Mouse (Mus musculus): ENCODE results near the gene Wbp4.
A peak's percentile ranks its signal among the peaks of the same experiment; 100 is the strongest.
"Not testable (repeated sequence)": the region's sequence is repeated elsewhere in the genome, so short reads cannot be mapped to it uniquely, and the experiment has no call there.

Wbp4 gene

GRCm38 (mm10) chr14:79481339-79482151 is at the start of gene Wbp4:
TSS of gene Wbp4 (minus strand) at chr14:79481520.
- peak; percentile 90 to 91 for DNase-seq

- no peak for DNase-seq
Observed at GRCm38 (mm10) chr14:79530761-79531160, 49.4 kb upstream of the Wbp4 start.

DNA sequence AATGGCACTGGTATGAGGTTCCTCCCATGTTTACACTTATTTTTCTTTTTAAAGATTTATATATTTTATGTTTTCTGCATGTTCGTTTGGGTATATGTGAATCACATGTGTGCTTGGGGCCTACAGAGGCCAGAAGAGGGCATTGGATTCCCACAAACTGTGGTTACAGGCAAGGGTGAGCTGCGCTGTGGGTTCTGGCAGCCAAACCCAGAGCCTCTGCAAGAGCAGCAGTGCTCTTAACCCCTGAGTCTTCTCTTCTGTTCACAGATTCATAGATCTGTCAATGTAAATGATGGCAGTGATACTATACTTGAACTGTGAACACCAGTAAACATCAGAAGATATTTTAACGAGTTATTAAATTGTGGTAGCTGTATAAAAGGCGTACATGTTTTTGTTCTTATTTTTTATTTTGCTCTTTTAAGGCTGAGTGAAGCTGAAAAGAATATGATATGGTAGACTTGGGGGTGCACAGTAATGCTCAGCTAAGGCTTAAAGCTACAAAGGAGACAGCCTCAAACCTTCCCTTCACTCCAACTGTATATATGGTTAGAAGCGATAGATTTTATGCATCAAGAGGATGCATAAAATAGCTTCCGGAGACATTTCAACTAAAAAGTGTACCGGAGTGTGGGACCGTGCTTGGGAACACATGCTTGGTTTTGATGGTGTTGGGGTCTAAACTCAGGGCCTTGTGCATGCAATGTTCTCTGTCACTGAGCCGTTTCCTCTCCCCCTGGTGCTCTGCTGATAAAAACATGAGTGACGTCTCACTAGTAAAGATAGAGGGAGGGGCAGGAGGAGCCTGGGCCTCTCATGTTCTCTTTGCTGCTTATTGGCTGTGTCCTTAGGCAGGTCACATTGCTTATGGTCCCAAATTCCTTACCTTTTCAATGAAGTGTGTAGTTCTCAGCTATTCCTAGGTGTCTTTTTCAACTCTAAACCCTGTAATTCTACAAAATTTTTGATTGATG is 48.5 kb upstream of the Wbp4 start:
- DNase-seq: no peak

DNA sequence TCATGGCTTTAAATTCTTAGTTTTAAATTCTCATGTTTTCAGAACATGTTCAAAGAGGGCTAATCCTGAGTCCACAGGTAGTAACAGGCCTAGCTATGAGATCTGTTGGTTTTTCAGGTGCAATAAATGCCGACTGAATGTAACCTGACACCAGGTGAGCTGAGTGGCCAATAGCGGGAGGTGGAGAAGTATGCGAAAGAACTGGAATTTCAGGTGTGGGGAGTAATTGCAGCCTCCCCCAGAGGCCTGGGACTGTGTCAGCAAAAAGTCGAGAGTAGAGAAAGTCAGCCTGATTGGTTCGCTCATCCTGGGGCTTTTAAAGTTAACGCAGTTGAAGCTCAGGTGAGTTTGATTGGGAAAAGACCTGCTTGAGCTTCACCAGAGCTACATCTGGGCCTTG is 46.4 kb upstream of the Wbp4 start:
- DNase-seq: peak; percentile 82 to 88

DNA sequence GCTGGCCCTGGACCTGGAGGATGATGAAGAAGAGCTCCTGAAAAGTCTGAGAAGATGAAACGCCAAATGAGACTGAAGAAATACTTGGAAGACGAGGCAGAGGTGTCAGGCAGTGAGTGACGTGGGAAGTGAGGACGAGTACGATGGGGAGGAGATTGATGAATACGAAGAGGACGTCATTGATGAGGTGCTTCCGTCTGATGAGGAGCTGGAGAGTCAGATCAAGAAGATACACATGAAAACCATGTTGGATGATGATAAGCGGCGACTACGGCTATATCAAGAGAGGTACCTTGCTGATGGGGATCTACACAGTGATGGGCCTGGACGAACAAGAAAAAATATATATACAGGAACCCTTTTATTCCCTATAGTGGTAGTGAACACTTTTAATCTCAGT is 44.8 kb upstream of the Wbp4 start:
- DNase-seq: not testable (repeated sequence)

DNA sequence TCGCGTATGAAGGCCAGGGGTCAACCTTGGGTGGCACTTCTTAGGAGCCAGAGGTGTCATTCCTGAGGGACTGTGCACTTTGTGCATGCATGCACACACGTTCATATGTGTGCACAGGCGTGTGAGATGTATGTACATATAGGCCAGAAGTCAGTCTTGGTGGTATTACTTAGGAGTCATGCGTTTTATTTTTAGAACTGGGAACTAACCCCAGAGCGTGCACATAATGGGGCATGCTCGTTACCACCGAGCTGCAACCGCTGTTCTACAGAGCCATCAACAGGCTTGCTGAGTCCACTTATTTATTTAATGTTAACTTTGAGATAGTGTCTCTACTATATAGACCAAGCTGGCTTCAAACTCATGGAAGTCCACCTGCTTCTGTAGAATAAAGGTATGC is 41.1 kb upstream of the Wbp4 start:
- no peak for DNase-seq

- DNase-seq: no peak
Observed at GRCm38 (mm10) chr14:79521471-79522117, 40.3 kb upstream of the Wbp4 start.

DNA sequence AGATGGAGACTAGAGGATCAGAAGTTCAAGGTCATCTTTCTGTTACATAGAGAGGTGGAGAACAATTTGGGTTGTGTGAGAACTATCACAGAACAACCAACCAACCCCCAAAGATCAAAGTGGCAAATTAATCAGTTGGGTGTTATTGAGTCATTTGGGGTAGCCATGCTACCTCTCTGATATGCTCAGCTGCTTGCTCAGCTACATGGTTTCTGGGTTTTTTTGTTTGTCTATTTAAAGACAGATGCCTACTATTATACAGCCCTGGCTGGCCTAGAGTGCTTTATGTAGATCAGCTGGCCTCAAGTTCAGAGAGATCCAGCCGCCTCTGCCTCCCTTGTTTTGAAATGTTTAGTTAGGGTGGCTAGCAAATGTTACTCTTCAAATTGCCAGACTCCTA is 39.7 kb upstream of the Wbp4 start:
- no peak for DNase-seq

DNA sequence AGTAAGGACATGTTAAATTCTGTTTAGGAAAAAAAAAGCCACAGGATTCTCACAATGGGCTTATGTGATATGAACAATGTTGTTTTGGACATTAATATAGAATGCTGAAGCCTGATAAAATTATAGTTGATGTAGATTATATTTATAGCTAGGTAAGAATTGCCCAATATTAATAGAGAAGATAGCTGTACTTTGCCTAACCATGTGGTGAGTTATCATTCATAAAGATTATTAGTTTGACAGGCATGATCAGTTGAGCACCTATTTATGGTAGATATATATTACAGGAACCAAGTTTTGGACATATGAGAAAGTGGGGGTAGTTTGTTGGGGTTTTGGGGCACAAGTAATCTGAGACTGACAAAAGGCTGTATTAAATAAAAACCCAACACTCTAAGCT is 39.3 kb upstream of the Wbp4 start:
- no peak for DNase-seq

DNA sequence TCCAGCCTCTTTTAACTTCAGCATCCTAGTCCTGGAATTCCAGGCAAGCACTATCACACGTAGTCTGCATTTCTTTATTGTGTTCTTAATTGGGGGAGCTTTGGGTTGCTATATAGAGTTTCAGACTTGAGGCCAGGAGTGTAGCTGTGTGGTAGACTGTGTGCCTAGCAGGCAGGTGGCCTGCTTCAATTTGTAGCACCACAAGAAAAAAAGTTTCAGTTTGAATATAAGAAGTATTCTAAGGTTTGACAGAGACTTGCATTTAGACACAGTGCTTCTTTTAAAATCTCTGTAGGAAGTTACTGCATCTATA is 38.3 kb upstream of the Wbp4 start:
- no peak for DNase-seq

DNA sequence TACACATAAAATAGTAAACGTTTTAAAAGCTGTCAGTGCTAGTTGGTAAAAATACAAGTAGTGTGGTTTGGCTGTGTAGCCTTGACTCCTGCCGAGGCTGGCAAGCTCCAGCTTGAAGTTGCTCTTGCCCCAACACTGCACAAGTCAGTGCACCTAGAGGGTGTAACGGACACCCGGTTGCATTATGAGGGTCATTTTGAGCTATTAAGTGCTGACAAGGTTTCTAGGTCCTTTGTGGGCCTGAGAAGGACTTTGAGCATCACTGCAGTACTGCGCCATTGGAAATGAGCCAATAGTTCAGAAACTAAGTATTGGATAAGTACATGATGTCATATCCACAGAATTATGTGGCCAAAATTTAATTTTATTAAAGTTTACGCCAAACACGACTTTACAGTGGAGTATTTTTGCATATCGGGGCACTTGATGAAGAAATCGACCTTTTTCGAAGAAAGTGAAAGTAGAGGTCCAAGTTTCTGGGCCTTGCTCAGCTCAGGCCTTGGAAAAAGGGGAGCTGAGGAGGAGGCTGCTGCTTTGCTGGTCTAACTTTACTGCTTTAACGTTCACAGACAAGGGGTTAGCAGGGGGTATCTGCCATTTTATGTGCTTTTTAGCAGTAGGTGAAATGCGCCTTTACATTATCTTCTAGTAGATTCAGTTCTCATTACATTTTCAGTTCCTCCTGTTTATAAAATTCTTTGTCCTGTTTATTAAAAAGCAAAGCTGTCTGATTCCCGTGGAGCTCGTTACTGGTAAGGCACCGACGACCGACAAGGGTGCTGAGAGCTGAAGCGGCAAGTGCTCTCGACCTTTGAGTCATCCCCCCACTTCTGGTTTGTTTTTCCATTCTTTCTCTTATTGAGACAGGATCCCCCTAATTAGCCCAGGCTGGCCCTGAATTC is 37.7 kb upstream of the Wbp4 start:
- DNase-seq: no peak

GRCm38 (mm10) chr14:79518123-79518522 is 36.8 kb upstream of the Wbp4 start:
- no peak for DNase-seq

- DNase-seq: no peak
Observed at GRCm38 (mm10) chr14:79517185-79517740, 35.9 kb upstream of the Wbp4 start.

DNA sequence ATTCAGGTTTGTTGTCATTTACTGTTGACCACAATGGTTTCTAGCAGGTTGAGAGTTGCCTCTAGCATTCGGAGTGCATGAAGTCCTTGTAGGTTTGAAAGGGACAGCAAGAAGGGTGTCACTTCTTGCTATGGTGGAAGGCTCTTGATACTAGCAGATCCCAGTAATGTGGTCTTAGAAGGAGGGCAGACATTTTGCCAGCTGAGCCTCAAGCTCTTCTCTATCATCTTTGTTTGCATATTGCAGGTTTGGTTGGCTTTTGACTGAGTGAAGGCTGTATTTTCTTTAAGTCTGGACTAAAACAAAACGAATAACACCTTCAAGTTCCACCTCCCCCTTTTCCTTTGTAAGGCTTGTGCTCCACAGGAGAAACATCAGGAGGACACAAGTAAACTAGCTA is 35.4 kb upstream of the Wbp4 start:
- no peak for DNase-seq

- DNase-seq: no peak
Observed at GRCm38 (mm10) chr14:79516243-79516610, 34.9 kb upstream of the Wbp4 start.

DNA sequence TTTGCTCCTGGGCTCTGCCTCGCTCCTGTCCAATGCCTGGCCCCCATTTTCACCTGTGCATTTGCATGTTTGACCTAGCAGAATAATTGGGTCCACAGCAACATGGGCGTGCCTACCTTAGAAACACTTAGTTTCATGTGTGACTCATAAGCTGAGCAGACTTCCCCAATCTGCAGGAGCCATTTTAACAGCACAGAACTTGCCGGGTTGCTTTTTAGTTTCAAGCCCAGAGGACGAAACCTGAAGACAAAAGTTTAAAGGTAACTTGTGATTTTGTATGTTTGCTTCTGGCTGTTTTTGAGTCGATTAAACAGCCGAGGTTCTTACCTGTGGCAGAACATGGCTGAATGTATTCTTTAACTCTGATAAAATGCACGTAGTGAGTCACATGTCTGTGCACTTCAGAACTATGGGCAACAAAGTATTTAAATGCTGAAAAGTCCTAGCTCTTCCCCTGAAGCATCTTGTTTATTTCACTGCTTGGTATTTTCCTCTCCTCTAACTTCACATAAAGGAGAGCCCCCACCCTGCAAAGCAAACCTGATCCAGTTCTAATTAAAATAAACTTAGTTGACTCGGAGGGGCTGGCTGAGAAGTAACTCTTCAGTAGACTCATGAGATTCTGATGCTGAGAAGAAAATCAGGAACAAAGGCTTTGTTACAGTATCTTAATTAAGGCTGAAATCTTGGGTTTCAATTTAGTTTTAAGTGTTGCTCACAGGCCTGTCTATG is 34.4 kb upstream of the Wbp4 start:
- DNase-seq: peak; percentile 67 to 77

- DNase-seq: no peak
Observed at GRCm38 (mm10) chr14:79515100-79515499, 33.8 kb upstream of the Wbp4 start.

DNA sequence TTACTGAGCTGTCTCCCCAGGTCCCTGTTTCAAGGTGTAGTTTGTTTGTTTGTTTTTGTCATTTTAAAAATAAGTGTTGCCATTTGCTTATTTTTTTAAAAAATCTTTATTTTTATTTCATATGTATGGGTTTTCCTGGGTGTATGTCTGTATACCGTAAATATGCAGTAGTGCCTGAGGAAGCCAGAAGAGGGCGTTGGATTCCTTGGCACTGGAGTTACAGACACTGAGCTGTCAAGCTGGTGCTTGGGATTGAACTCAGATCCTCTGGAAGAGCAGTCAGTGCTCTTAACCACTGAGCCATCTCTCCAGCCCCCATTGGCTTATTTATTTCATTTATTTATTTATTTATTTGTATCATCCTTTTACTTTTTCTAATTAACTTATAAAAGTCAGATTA is 32.6 kb upstream of the Wbp4 start:
- DNase-seq: no peak

- no peak for DNase-seq
Observed at GRCm38 (mm10) chr14:79511521-79511920, 30.2 kb upstream of the Wbp4 start.

DNA sequence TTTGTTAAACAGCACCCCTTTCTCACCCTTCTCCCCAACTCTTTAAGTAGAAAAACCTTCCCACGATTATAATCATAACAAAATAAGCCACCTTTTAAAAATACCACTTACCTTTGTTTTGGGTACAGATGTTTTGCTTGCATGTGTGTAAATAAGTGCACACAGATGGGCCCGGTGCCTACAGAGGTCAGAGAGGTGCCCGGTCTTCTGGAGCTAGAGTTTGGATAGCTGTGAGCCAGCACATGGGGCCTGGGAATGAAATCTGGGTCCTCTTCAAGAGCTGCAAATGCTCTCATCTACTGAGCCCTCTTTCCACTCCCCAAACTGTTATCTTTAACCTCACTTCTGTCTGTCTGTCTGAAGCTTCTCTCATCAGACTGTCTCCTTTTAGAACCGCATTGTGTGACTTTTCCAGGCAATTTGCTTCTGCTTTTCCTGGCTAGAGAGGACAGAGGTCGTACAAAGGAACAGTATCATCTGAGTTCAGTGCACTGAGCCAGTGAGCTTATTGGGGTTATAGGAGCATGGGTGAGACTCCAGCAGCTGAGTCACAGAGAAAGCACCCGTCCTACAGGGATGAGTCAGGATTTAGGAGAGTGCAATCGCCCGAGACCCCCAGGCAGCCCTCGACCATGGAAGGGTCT is 27.5 kb upstream of the Wbp4 start:
- no peak for DNase-seq

GRCm38 (mm10) chr14:79507846-79508245 is 26.5 kb upstream of the Wbp4 start:
- DNase-seq: no peak
